Mouse (Mus musculus) v-Abl transformed pro-B cells (cell line): ENCODE measurements around the gene Cx3cr1.

Experiments used
- in situ Hi-C, 2 experiments: fragments of 400-800 bp; cut with MboI; formaldehyde crosslinking; loops; one replicate each; pipeline ENCODE4 v1.15.1; 2025; ENCODE audit not compliant: unreplicated experiment in 2 of 2

Cx3cr1 gene

DNA sequence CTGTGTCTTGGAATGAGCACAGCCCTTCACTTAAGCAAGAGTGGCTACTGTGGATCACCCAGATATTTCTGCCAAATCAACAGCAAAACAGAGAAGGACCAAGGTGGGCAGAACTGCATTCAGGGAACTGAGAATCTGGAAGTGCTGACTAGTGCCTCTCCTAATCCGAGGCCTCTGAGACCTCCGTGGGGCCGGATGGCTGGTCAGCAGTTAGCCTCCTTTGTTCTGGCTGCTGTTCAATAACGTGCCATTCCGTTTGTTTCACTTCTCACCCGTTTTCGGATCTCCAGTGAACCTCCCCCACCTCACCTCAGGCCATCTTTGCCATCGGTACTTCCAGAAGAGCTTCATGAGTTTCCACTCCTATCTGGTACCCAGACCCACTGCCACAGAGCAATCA lies 35.3 kb downstream of the Cx3cr1 start:
- in situ Hi-C loops: no loop called here

DNA sequence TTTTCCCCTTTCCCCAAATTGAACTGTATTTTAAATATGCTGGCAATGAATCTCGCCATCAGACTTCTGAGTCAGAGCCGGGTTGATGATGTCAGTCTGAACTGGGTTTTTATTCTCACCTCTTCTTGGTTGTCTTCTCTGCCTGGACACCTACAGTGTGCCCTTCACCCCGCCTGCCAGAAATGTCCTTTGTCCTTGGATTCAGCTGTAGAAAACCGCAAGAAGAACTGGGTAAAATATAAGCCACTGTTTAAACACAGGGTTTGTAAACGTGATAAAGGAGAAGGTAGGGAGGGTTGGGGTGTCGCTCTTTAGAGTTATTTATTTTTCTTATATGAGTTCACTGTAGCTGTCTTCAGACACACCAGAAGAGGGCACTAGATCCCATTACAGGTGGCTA lies 37.0 kb downstream of the Cx3cr1 start:
- in situ Hi-C loops: no loop called here

DNA sequence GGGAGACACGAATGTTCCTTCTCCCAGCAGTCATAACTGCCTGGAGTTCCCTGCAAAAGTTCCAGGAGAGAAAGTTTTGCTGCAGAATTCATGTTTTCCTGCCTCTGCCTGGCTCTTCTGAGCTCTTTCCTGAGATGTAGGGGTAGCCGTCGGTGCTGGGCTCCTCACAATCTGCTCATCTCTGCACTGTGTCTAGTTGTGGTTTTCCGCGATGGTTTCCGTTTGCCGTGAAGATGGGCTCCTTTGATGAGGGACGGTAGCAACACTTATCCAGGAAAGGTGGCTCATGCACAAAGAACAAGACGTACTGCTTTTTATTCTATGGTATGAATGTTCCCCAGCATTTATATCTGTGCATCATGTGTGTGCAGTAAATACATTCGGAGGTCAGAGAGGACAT lies 39.3 kb downstream of the Cx3cr1 start:
- in situ Hi-C loops: no loop called here

DNA sequence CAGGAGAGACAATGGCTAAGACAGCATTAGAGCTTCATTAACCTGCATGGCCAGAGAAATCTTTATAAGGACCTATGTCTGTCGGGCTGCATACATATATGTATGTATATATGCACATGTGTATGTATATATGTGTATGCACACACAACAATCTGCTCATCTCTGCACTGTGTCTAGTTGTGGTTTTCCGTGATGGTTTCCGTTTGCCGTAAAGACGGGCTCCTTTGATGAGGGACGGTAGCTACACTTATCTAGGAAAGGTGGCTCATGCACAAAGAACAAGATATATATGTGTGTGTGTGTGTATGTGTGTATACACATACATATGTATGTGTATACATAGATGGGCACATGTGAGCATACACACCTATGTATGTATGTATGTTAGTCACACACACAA lies 39.8 kb downstream of the Cx3cr1 start:
- in situ Hi-C loops: loop anchor here (5.0 to 10.0 kb wide), 4 partner anchors 42 to 395 kb away; no protein-coding TSS in a partner anchor

DNA sequence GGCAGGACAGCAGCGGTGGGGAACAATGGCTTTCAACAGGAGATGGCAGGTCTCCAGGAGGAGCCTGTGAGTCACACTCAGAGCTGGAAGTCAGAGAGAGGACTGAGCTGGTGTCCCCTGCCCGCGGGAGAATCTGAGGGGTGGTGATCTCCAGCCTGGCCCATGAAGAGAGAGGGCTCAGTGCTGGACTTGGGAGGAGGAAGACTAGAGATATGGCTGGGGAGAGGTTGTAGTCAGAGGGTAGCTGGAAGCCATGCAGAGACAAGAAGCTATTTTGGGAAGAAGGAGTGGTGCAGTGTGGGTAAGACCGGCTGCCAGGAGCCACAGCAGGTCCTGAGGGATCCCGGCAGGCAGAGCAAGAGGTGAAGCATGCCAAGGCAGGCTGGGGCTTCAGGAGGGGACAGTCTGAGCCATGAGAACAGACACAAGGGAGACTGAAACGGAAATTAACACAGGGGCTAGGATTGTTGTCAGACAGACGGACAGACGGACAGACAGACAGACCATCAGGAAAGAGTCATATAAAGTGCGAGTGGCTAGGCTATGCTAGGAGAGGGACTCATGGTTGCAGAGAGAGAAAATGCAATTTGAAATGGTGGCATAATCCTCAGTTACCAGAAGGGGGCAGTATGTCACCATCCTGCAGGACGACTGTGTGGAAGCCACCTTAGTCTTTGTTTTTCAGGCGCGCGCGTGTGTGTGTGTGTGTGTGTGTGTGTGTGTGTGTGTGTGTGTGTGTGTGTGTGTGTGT lies 42.1 kb downstream of the Cx3cr1 start:
- in situ Hi-C loops: loop anchor here (5.0 to 10.0 kb wide), 4 partner anchors 45 to 397 kb away; no protein-coding TSS in a partner anchor

DNA sequence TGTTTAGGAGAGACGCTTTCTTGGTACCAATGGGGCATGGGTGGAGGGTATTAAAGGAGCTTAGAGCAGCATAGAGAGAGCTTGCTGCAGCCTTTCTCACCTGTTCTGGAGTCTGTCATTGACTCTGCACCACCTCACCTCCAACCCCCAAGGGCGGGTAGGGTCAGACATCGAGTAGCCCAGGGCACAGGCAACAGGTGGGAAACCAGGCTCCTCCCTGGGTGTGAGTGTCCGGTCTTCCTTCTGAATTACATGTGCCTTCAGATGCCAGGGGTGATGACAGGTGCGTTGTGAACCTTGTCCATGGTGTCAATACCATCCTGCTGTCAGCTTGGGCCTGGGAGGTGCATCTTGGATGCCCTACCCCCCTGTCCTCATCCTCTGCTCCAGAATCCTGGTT lies 45.1 kb downstream of the Cx3cr1 start:
- in situ Hi-C loops: loop anchor here (5.0 to 10.0 kb wide), 4 partner anchors 48 to 400 kb away; no protein-coding TSS in a partner anchor

DNA sequence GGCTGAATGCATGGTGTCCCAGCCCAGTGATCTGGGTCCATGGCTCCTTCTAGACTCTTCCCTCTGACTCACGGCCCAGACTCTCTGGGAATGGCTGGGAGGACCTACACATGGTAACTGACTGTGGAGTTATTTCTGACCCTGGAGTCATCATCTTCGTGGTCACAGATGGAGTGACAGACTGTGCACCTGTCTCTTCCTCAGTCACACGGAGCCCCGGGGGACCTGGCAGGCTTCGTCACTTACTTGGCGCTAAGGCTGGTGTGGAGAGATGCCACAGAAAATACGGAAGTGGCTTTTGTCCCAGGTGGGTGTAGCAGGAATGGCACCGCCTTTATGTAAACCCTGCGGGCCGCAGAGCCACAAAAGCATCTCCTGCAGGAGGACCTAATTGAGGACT lies 45.5 kb downstream of the Cx3cr1 start:
- in situ Hi-C loops: loop anchor here (10.0 kb wide), 2 partner anchors 151 to 401 kb away; no protein-coding TSS in a partner anchor

DNA sequence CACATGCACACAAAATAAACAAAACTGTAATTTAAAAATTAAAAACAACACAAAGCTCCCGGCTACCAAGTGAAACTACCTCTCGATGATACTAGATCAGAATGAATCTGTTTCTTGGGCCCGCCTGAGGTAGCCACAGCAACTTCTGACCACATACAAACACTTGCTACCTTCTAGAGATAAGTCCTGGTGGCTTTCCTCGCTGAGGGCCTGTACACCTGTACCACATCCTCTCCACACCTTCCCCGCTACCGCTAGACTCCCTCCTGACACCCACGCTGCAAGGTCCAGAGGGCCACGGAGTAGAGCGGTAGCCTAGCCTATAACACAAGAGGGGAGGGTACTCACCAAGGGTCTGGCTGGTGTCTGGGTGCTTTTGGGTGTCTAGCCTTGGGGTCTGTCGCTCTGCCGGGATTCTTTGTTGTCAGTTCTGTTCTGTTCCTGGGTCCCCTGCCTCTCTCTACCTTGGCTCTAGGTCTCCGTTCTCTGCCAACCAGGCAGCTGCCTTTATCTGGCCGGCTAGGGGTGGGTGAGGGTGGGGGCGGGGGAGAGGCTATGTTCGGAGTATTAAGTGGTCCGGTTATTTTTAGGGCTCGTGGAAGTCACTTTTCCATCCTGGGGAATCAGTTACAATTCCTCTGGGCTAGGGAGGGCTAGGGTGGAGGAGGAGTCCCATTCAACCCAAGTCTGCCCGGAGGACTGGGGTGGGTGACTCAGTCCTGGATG lies 46.4 kb downstream of the Cx3cr1 start, which contains the start of gene Xirp1:
Gene Xirp1, minus strand, starts transcription at position 513 of the 726 bp plus-strand sequence.
- in situ Hi-C loops: loop anchor here (10.0 kb wide), 2 partner anchors 152 to 402 kb away; no protein-coding TSS in a partner anchor

DNA sequence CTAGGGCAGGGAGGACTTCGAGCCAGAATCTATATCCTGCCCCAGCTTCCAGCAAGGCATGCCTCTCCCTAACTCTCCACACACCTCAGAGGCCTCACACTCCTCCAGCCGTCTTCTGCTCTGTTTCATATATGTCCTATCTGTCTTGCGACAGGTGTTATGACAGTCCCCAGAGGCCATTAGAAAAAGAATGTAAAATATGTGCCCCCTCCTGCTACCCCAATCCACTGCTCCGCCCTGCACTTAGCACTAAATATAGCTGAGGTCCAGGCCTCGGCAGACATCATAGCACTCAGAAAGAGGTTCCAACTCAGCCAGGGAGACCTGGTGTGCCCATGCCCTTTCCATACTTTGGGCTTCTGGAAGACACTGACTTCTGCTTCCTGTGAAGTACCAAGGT lies 48.5 kb downstream of the Cx3cr1 start:
- in situ Hi-C loops: loop anchor here (10.0 kb wide), 2 partner anchors 154 to 404 kb away; no protein-coding TSS in a partner anchor

DNA sequence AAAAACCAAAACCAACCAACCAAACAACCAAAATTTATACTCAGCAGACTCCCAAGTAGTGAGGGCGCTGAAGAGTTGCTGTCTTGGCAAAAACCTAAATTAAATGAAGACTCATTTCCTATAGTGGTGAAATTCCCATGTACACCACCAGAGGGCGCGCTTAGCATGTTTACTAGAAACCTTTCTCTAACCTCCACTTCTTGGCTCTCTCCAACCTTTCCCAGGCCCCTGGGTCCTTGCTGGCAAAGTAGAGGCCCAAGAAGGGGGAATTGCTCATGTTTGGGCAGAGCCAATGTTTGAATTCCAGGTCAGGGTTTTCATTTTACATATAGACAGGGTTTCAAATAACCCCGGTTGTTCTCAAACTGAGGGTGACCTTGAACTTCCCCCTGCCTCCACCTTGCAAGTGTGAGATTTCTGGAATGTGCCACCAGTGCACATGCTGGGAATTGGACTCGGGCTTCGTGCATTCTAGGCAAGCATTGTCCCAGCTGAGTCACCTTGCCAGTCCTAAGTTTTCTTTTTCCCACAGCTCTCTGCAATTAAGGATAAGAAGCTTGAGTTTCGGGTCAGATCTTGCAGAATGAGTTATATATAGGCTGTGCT lies 49.3 kb downstream of the Cx3cr1 start:
- in situ Hi-C loops: loop anchor here (10.0 kb wide), 2 partner anchors 154 to 404 kb away; no protein-coding TSS in a partner anchor

DNA sequence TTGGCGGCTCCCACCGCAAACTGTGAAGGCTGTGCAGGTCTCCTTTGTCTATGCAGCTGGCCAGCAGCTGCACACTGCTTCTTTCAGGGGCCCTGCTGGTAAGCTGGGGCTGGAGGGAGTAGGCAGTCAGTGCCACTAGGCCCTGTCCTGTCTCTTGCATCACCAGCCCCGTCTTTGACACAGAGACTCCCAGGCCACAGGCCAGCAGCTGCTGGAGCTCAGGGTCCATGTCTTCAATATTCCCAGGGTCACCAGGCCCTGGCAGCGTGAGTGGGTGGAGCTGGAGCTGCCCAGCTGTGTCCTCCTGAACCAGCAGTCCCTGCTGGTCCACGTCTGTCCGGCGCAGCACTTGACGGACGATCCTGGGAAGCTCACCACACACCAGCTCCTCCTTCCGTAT lies 52.7 kb downstream of the Cx3cr1 start:
- in situ Hi-C loops: loop anchor here in 1 of 2 experiments (5.0 kb wide), 1 partner anchor 50 kb away; no protein-coding TSS in a partner anchor

DNA sequence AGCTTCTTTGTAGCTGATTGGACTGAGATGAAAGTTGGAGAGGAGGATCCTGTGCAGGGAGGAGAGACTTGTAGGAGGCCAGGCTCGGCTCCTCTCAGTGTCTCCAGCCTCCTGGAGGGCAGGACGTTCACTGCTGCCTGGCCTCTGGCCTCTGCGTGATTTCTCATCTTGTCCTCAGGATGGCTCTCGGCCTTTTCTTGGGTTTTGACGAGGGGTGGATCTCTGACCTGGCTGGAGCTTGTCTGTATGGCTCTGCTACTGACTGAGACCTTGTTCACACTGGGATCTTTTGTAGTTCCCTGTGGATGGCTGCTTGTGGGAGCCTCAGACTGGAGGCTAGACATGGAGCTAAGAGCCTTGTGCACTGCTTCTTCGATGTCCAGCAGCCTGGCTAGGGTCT lies 54.9 kb downstream of the Cx3cr1 start:
- in situ Hi-C loops: loop anchor here (5.0 kb wide), 1 partner anchor 48 kb away; no protein-coding TSS in a partner anchor

DNA sequence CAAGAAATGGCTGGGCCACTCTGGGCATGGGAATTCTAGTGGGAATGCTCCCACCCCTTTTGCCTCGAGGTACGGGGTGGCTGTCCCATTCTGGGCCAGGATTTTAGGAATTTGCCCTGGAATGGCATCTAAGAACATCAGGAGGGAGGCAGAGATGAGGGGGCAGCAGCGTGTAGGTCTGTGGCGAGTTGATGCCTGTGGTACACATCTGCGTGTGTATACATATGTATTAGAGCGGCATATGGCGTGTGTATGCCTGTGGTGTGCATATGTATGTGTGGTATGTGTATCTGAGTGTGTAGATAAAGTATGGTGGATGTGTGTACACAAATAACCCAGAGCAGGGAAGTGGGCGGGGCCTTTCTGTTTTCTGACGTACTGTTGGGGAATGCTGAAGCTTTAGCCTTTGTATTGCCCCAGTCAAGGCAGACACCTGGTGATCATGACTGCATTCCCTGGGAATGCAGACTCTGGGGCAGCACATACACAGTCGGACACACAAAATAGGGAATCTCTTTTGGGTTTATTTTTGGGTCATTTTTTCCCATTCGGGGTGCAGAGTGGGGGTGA lies 56.3 kb downstream of the Cx3cr1 start:
- in situ Hi-C loops: loop anchor here in 1 of 2 experiments (5.0 kb wide), 1 partner anchor 46 kb away; no protein-coding TSS in a partner anchor

DNA sequence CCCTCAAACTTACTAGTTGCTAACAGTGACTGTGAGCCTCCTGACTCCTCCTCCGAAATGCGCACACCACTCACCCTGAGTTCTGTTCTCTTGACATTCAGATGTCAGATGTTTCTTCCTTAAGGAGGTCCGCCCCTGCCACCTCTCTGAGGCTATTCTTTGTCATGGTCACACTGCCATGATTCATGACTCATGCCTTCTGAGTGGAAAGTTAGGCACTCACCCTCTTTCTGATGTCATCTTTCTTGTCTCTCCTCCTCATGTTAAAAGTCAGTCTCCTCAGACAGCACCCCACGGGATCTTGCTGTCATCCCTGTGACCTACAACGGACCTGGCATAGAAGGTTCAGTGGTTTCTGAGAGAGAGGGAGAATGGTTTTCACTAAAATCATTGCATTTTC lies 56.9 kb downstream of the Cx3cr1 start:
- in situ Hi-C loops: loop anchor here in 1 of 2 experiments (5.0 kb wide), 1 partner anchor 45 kb away; no protein-coding TSS in a partner anchor

DNA sequence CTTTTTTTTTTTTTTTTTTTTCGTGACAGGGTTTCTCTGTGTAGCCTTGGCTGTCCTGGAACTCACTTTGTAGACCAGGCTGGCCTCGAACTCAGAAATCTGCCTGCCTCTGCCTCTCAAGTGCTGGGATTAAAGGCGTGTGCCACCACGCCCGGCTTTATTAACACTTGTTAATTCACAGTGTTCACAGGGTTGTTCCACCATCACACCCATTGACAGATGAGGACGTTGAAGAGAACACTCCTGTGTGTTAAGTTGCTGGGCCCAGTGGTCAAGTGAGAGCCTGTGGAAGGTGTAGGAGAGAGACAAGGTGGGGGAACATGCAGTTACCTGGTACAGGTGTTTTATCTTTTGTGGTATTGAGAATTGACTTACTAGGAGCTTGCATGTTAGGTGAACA lies 57.5 kb downstream of the Cx3cr1 start:
- in situ Hi-C loops: loop anchor here in 1 of 2 experiments (5.0 kb wide), 1 partner anchor 45 kb away; no protein-coding TSS in a partner anchor

DNA sequence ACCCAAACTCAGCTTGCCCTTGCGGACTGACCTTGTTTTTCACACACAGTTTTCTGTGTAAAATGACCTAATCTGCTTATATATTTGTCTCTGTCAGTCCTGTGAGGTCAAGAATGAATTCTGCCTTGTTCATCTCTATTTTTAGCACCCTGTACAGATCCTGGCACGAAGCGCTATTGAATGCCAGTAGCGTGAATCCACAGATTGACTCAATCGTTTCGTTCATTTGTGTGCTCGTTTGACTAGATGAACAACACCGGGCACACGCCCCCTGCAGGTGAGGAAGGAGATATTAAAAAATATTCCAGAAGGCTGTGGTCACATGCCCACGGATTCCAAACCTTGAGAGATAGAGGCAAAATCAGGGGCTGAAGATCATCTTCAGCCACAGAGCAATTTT lies 58.1 kb downstream of the Cx3cr1 start:
- in situ Hi-C loops: loop anchor here in 1 of 2 experiments (5.0 kb wide), 1 partner anchor 44 kb away; no protein-coding TSS in a partner anchor

DNA sequence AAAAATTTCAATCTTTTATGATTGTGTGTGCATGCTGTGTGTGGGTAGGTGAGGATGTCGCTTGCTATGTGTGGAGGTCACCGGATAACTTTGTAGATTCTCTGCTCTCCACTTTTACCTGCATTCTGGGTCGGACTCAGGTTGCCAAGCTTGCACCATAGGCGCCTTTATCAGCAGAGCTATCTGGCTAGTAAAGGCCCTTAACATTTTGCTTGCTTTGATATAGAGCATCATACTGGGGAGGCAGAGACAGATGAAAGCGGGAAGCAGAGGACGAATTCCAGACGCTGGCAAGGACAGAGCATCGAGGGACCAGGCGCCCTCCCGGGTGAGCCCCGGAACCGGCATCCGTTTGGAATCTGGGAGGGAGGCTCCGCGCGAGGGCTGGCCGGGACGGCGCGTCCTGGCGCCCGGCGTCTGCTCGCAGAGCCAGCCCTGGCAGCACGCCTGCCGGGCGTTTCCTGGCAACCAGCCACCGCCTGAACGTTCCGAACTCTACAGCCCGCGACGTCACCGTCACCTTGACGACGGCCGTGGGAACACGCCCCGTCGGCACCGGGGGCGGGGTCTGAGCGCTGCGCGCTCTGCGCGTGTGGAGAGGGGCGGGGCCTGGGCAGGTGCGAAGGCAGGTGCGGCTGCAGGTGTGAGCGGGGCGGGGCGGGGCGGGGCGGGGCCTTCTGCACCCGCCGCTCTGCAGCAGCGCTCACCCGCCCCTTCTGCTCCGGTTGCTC lies 58.7 kb downstream of the Cx3cr1 start:
- in situ Hi-C loops: loop anchor here in 1 of 2 experiments (5.0 kb wide), 1 partner anchor 44 kb away; no protein-coding TSS in a partner anchor

DNA sequence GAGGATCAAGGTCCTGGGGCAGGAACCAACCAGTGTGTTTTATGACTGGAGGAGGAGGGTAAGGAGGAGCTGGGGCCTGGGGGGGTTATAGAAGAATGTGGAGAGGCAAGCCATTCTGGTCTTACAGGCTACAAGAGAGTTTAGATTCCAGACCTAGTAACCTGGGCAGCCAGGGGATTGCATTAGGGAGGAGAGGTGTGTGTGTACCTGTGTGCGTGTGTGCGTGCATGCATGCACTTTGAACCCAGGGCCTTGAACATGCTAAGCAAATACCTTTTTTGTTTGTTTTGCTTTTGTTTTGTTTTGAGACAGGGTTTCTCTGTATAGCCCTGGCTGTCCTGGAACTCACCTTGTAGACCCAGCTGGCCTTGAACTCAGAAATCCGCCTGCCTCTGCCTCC lies 59.8 kb downstream of the Cx3cr1 start:
- in situ Hi-C loops: loop anchor here in 1 of 2 experiments (5.0 kb wide), 1 partner anchor 43 kb away; no protein-coding TSS in a partner anchor

DNA sequence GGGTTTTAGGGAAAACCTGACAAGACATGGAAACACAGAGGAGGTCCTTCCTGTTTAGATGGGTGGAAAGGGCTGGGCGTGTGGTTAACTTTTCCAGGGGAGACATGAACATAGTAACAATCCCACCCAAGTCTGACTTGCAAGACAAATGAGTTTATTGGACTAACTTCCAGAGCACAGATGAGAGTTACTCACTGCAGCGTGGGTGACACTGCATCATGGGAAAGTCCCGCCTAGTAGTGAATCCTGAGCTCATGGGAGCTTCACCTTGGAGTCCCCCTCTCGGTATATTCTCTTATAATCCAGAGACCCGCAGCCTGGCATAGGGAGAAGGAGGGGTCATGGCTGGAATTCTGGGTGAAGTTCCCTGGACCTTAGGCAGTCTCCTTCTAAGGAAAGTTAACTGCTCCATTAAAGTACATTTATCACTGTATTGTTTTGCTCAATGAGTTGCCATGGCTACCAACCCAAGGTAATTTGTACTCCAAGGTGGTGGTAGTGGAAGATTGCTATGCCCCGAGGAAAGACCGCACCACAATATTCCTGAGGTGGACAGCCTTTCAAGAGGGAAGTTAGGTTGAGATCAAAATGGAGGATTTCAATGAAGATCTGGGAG lies 60.3 kb downstream of the Cx3cr1 start:
- in situ Hi-C loops: no loop called here
